ENCODE assay signal across 14 mouse cellular contexts in the genomic region with DNA sequence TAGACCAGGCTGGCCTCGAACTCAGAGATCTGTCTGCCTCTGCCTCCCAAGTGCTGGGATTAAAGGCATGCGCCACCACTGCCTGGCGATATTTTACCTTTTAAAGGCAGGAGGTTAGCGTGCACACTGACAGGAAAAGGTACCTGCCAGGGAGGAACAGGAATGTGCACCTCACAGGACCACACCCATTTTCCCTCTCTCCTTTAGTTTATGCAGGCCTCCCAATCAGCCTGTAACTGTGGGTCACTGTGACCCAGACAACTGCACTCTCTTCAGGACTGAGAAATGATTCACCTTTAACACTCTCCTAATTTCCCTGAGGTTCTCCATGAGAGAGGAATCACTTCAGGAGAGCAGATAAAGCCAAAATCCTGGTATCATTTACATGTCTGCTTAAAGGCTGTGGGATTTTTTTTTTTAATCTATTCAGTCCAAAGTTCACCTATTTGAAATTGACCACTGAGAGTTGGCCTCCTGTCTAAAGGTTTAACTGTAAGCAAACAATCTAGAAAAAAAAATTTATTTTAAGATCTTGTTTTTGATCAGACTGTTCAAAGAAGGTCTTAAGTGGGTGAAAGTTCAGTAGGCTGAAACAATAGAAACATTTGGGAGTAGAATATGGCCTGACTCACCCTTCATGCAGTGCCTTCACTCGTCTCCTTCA.
"Had no signal": no experiment of that assay in that cellular context is flagged by ENCODE, and none has a peak within 500 bp of the region (broad histone marks: within the 10 kb centered on the region; RNA-seq: fewer than 3 reads in every experiment).

No protein-coding gene starts in this region.

- H3K36me3 ChIP-seq: liver, embryonic 13.5 days; midbrain, embryonic 13.5 days; neural tube, embryonic 12.5 days; neural tube, embryonic 15.5 days had no signal

- DNase-seq: kidney, adult 2 months; kidney, postnatal 25 days; liver, embryonic 13.5 days; lung, embryonic 14.5 days; right cerebral cortex, adult 18-20 months; right cerebral cortex, postnatal 14 days; right cerebral cortex, postnatal 4 days; thymus, postnatal 25 days had no signal

- H3K27ac ChIP-seq: kidney, postnatal 0 days; liver, embryonic 13.5 days; macrophage; midbrain, embryonic 13.5 days; neural tube, embryonic 12.5 days; neural tube, embryonic 15.5 days had no signal

- H3K27me3 ChIP-seq: liver, embryonic 13.5 days; midbrain, embryonic 13.5 days; neural tube, embryonic 12.5 days; neural tube, embryonic 15.5 days had no signal

- H3K9me3 ChIP-seq: liver, embryonic 13.5 days; midbrain, embryonic 13.5 days; neural tube, embryonic 12.5 days; neural tube, embryonic 15.5 days had no signal

- H3K4me1 ChIP-seq: midbrain, embryonic 13.5 days; neural tube, embryonic 12.5 days; neural tube, embryonic 15.5 days had no signal

- H3K4me2 ChIP-seq: liver, embryonic 13.5 days; lung, embryonic 14.5 days; midbrain, embryonic 13.5 days; neural tube, embryonic 12.5 days; neural tube, embryonic 15.5 days had no signal

- H3K4me3 ChIP-seq: liver, embryonic 13.5 days; midbrain, embryonic 13.5 days; neural tube, embryonic 12.5 days; neural tube, embryonic 15.5 days had no signal

- H3K9ac ChIP-seq: liver, embryonic 13.5 days; lung, embryonic 14.5 days; midbrain, embryonic 13.5 days; neural tube, embryonic 12.5 days; neural tube, embryonic 15.5 days had no signal

- ATAC-seq: lung, postnatal 0 days; midbrain, embryonic 13.5 days had no signal
